Mouse (Mus musculus) left cerebral cortex, adult 18-20 months (tissue): Measurements from ENCODE around the gene Hadhb. TPM values are rescaled to one million over a fixed set of nuclear protein-coding genes. Genes with fewer than 3 reads are reported as not detected.
"Not testable (repeated sequence)": the region's sequence is repeated elsewhere in the genome, so short reads cannot be mapped to it uniquely, and the experiment has no call there.

Source experiments
- DNase-seq, 2 experiments: peaks; one replicate each; pipeline ENCODE4 v3.0.0; 2021 to 2022; ENCODE audit warnings: low spot score in 2 of 2, mixed read lengths in 1 of 2
- total RNA-seq, 2 experiments: library from RNA; stranded (reverse); gene quantifications; 2 replicates each; pipeline ENCODE4 v1.2.3; 2021

Hadhb gene
- total RNA-seq, 2 experiments from 2014 or later, result 78.7 to 78.9 TPM

DNA sequence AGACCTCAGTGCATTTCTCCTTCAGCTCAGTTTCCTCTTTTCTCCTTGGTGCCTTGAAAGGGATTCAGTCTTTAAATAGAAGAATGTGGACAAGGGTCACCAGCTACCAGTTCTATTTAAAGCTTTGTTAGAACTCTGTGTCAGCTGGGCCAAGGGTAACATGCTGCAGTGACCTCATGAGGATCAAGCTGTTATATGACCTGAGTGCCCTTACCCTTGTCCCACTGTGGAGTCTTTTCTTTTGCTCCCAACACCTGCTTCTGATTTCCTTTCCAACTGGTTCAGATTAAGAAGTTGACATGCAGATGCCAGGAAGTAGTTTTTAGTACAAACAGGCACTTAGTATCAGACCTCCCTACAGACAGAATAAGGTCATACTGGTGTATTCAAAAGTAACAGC lies 17.1 kb downstream of the Hadhb start:
- no peak for DNase-seq

DNA sequence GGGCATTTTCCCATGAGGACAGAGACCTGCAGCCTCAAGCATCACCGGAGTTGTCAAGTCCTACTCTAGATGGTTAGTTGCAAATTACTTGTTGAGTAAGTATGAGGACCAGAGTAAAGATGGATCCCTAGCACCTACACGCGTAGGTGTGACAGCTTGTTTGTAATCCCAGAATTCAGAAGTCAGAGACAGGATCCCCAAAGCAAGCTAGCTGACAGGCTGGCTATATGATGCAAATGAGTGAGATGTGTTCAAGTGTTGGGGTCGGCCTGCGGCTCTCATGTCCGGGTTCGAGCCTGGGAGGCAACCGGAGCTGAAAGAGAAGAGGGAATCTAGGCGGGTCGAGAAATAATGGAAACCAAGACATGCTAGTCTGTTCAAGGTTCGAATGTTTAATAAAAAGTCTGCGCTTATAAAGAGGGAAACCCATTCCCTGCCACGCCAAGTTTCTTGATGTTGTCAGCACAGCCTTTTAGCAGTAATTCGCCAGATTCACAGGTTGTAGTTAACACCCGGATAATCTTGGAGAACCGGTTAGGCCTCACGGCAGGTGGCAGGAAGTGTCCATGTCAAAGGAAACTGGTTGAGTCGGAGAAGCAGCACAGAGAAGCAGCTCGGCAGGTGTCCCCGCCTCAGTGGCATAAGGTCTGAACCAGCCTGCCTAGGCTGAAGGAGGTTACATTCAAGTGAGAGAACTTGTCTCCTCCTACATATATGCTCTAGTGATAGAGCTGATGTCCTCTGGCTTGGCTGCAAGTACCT lies 18.1 kb downstream of the Hadhb start:
- no peak for DNase-seq

DNA sequence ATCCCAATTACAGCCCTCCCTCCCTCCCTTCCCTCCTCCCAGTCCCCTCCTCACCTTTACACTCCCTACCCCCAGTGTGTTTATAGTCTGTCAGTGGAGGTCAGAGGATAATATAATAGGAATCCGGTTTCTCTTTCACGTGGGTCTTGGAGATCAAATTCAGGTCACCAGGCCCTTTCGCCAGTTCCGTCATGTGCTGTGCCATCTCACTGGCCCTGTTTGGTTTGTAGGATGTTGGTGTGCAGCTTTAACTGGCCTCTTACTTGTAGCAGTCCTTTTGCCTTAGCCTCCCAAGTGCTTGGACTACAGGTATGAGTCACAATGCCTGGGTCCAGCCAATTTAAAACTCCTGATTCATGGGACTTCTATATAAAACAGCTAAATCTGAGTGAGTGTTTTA lies 20.8 kb downstream of the Hadhb start:
- no peak for DNase-seq

DNA sequence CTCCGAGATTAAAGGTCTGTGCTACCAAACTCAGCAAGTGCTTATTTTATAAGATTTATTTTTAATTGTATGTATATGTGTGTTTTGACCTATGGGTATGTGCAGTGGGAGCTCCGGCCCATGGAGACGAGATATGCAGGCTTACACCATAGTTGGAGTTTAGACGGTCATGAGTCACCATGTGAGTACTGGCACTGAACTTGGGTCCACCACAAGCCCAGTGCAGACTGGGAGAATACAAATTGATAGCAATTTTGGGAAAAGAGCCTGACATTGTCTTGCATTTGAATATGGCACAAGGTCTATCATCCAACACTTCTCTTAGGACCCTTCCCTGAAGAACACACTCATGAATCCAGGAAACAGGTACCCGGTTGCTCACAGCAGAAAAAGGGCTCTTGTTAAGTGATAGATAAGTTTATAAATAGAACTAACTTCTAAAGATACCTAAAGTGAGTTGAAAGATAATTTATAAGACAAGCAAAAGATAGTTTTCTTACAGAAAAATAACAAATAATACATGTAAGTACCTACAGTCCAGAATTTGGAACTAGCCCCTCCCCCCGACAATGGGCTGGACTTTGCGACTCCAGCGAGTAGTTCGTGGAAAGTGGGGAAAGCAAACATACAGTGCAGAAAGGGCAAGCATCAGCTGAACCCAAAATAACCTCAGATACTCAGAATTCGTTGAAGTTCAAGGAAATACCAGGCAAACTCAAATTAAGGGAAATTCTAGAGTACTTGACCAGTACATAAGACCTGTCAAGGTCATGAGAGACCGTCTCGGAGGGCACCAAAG lies 32.8 kb downstream of the Hadhb start:
- DNase-seq, result no peak

DNA sequence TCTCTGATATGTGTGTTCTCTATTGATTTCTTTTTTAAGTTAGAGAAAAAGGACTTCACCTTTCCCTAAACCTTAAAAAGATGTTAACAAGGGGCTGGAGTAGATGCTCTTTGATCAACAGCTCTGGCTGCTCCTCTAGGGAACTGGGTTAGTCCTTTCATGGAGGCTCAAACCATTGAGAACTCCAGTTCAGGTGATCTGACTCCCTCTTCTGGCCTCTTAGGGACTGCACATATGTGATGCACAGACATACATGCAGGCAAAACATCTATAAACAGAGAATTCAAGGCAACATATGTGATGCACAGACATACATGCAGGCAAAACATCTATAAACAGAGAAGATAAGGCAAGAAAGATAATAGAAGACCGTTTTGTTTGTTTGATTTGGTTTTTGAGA lies 37.4 kb downstream of the Hadhb start:
- no peak for DNase-seq

DNA sequence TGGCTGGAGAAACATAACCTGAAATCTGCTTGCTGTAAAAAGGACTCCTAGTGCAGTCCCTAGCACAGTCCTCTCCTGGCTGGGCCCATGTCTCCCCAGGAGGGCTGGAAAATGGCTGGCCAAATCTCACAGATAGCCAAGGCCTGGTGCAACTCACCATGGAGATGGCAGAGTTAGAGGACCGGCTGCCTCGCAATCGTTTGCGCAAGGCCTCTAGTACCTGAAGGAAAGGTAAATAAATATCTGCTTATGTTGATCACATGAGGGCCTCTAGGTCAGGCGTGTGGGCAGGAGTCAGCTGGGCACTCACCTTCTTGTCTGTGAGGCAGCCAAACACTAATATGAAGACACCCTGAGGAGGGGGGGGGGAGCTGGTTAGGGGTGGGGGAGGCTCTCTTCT lies 40.3 kb downstream of the Hadhb start:
- DNase-seq, result no peak

DNA sequence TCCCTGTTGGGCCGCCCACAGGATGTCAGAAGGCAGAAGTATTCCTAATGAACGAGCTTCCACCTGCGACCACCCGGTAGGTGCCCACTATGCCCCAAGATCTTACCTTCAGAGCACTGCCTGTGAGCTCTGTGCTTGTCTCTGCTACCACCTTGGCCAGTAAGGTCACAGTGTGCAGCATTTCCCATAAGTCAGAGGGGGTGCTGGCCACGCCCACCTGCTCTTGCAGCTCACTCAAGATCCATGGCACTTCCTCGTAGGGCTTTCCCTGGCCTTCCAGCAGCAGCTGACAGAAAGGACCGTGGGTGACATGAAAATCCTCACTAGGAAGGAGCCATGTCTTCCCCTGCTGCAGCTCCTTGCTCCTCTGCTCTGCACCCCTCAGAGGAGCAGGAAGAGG lies 43.2 kb downstream of the Hadhb start:
- DNase-seq, result no peak

DNA sequence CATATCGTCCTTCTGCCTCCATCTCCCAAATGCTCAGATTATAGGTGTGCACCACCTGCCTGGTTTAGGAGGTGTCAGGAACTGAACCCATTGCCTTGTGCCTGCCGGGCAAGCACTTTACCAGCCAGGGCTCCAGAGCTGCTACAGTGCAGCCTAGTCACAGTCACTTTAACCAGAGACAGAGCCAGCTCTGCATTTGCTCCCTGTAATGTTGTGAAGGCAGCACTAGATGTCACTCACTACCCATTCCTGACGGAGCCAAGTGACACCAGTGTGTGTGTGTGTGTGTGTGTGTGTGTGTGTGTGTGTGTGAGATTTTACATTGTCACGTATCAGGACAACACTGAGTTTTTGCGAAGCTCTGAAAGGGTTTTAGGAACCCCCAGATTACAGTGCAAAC lies 46.5 kb downstream of the Hadhb start:
- peak; percentile 27 to 35 for DNase-seq

DNA sequence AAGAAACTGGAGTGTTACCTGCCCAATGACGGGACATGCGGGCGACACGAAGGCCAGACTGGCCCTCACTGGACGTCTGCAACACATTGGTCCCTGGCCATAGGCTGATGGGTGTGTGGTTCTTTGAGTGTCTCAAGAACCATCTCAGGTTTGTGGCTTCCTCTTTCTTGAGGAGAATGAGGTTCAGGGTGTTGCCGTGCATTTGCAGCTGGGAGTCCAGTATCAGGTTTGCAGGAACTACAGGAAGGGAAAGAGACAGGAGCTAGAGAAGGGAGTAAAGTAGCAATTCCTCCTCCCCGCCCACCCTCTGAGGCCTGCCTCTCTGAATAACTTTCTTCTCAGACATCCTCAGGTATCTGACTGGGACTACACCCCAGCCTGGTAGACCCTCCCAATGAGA lies 47.2 kb downstream of the Hadhb start:
- no peak for DNase-seq

DNA sequence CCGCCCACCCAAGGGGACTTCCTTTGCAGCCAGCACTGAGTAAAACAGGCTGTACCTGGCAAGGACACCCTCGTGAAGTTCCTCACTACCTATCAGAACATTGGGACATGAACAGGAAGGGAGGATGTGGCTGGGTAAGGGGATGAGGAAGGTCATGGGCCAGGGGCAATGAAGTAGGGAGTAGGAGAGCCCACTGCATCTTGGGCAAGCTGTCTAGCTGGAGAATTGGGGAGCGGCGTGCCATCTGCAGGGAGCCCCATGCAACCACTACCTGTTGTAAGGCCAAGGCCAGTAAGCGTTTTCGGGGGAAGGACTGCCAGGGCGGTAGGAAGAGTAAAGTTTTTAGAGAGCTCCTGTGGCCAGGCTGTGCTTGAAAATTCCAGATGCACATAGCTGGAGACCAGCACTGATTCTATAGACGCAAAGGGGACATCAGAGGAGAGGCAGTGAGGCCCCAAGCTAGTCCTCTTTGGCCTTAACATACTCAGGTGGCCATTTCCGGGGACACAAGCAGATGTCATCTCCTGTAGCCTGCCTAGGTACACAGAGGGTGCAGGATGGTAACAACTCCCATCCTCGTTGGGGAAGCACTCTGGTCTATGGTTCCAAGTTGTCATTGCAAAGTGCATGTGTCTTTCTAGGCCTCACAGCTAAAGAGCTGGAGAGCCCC lies 48.3 kb downstream of the Hadhb start:
- no peak for DNase-seq

DNA sequence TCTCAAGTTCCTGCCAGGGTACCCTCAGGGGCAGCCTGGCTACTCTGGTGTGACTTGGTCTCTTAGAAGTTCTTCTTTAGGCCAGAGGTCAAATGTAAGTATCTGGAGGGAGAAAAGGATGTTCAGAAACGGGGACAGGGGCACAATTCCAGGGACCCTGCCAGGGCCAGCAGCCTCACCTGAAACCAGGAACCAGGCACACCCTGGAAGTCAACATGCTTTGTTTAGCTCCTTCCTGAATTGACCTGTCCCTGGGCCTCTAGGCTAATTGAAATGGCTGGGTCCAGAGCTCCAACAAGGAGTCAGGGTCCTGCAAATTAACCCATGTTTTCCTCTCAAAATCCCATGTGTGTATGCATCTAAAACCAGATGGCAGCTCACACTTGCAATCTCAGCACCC lies 49.4 kb downstream of the Hadhb start:
- no peak for DNase-seq

DNA sequence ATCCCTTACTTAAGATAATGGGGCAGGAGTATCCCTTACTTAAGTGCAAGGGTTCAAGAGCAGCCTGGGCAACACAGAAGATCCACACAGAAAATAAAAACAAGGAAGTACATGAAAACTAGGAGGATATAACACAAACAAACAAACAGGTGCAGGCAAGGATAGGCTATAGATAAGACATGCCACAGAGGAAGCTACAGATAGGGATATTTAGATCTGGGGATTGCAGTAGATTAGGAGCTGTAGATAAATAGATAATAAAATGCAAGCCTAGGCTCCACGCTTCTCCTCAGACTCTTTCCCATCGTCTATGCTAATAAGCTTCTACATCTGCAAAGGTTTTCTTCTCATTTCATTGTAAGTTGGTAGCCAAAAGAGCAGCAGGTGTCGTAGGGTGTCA lies 50.0 kb downstream of the Hadhb start:
- DNase-seq, result no peak

DNA sequence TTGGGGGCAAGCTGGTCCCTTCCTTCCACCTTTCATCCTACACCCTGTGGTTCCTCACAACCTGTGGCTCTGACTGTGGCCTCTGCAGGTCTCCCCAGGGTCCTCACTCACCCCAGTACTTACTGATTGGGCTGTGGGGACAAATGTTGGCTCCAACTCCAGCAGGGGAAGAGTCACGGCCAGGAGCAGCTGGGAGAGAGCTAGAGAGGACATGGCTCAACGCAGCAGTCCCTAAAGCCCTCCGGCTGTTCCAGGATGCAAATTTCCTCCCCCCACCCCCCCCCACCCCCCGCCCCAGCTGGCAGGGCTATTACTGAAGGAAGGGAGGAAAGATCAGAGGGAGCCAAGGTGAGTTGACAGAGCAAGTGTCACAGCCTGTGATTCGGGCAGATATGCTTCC lies 50.4 kb downstream of the Hadhb start, which contains the start of gene Adgrf3:
Adgrf3 (minus strand) TSS at position 230 of the 400 bp plus-strand sequence.
- DNase-seq, result no peak

DNA sequence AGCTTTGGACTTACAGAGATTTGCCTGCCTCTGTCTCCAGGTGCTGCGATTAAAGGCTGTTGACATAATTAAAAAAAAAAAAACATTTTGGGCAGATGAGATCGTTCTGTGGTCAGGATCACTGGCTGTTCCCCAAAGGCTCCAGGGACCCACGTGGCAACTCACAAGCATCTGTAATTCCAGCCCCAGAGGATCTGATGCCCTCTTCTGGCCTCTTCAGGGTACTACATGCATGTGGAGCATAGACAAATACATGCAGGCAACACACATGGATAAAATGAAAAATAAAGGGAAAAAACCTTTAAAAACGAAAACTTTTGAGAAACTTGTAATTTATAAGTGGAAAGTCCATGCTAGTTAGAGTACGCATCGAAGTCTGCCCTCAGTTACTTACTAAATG lies 52.2 kb downstream of the Hadhb start:
- no peak for DNase-seq

DNA sequence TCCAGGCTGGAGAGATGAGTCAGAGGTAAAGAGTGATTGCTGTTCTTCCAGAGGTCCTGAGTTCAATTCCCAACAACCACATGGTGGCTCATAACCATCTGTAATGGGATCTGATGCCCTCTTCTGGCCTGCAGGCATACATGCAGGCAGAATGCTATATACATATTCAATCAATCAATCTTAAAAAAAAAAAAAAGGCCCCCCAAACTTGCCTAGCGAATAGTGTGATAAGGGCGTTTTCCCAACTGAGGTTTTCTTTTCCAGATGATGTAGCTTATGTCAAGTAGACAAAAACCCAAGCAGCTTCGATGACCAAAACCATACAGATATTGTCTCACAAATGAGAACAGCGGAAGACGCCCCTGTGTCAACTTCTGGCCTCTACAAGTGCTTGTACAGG lies 55.7 kb downstream of the Hadhb start:
- not testable (repeated sequence) for DNase-seq

DNA sequence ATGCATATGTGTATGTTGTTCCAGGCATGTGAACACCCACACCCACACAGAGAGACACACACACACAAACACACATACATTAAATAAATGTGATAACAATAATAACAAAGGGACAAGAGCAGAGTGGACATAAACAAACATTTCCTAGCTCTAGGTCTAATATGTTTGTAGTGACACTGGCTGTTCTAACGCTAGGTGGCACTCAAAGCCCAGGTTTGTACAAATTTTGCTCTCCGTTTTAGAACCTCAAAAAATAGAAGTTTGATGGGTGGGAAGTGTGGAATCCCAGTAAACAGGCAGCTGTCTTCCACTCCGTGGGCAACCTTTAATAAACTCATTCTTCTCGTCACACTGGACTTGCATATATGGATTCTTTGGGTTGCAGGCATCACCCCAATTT lies 59.8 kb downstream of the Hadhb start:
- peak; percentile 66 to 78 for DNase-seq

DNA sequence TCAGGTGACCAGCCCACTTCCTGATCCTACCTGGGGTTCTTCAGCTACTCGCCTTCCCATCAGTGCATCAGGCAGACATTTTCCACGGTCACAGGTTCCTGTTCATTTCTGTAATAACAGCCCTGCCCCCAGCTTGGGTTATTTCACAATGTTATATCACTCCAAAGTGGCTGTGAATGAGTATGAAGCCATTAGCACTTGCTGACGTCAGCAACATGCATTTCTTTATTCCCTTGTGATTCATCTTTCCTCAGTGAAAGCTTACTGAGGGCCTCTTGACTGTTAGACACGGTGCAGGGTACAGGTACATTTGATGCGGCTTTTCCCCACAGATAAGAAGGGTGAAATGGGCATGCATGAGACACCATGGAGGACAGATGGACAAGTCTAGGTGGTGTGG lies 60.9 kb downstream of the Hadhb start:
- no peak for DNase-seq

DNA sequence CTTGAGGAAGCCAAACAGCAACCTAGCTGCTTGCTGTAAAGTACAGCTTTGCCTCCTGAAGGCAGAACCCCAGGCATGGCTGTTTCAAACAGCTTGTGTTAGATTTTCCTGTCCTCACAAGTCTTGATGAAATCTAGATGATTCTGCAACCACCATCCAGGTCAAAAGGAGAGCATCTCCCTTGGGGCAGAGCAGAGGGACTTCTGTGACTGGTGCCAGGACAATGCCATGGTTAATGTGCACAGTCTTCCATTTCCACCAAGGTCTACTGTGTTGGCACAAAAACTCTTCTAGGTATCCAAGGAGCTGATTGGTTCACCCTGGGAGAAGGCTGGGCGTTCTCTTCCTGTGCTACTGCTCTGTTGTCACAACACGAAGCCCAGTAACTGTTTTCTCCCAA lies 64.7 kb downstream of the Hadhb start:
- no peak for DNase-seq

DNA sequence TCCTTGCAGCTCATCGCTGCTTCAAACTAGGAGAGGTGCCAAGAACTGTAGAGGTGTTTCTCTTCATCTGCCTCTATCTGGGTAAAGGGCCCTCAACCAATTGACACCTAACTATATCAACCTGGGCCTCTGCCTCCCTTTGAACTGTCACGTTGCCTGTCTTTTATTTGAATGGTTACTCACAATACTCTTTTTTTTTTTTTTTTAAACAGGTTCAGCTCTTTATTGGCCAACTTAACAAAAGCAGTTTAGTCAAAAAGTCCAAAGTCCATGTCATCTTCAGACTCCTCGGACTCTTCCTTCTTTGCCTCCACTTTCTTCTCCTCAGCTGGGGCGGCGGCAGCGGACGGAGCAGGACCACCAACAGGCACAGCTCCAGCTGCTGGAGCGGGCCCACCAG lies 65.6 kb downstream of the Hadhb start:
- DNase-seq, result no peak

DNA sequence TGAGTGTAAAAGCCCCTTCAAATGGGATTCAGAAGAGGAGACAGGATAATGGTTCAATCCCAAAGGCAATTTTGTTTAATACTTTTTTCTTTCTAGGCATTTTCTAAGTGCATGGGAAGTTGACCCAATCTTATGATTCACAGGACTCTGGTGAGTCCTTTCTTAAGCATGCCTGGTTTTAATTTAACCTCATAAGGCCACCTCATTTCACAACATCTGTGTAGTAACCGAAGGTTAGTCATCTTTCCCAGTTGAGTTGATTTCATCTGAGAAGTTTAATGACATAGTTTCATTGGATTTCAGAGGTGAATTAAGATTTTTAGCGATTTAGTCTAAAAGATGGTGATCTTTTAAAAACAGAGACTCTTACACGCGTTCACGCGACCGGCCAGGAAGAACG lies 67.6 kb downstream of the Hadhb start:
- DNase-seq, result no peak

DNA sequence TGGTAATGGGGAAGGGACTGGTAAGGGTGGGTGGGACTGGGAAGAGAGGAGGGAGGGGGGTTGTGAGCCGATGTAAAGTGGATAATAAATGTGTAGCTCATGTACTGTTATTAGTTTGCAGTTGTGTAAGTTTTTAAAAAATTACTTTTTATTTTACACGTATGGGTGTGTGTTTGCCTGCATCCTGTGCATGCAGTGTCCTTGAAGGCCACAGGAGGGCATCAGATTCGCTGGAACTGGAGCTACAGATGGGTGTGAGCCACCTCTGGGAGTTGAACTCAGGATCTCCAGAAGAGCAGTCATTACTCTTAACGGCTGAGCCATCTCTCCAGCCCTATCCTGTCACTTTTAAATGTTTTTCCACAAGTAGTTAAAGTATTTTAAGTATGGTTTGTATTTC lies 75.9 kb downstream of the Hadhb start:
- no peak for DNase-seq

DNA sequence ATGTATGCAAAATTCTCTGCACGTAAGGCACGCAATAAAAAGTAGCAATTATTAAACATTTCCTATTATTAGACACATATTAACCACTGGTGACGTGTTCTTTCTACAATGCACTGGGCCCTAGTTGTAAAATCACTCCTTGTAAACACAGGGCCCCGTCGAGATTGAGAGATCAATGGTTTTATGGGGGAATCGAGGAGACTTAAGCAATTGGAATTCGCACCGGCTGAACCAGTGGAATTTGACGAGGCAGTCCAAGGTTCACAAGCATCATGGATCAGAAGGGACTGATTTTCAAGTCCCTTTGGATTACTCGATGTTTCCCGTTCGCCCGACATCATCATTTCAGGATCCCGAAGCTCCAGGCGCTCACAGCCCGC lies 76.8 kb downstream of the Hadhb start:
- no peak for DNase-seq
